Mouse (Mus musculus) heart, adult 2 months (tissue): ENCODE measurements around the gene Cdc20b. TPM values are rescaled to one million over a fixed set of nuclear protein-coding genes. Genes with fewer than 3 reads are reported as not detected.

Experiments used
- DNase-seq, 2 experiments: peaks; one replicate each; pipeline ENCODE4 v3.0.0; 2021
- H3K27ac ChIP-seq: fragments of 200-600 bp; 2 replicates; pipeline ENCODE4 v1.8.1; 2022
- H3K27me3 ChIP-seq: fragments of 200-500 bp; 2 replicates; pipeline ENCODE4 v1.6.1; 2012; ENCODE audit warnings: mild to moderate bottlenecking, low read length, inconsistent platforms, mixed read lengths; ENCODE audit not compliant: control insufficient read depth, insufficient read depth
- H3K36me3 ChIP-seq: fragments of 200-500 bp; 2 replicates; pipeline ENCODE4 v1.6.1; 2012; ENCODE audit warnings: low read length, inconsistent platforms; ENCODE audit not compliant: control insufficient read depth, insufficient read depth
- H3K4me1 ChIP-seq: fragments of 200-500 bp; 2 replicates; pipeline ENCODE4 v1.6.1; 2011; ENCODE audit warnings: low read length; ENCODE audit not compliant: control insufficient read depth, insufficient read depth
- H3K4me3 ChIP-seq: fragments of 200-600 bp; 2 replicates; pipeline ENCODE4 v1.8.1; 2022
- H3K79me2 ChIP-seq: fragments of 200-500 bp; replicated peaks from 2 replicates; pipeline ENCODE4 v1.6.1; 2012; ENCODE audit warnings: mild to moderate bottlenecking, inconsistent platforms, low read length, moderate library complexity, mixed read lengths; ENCODE audit not compliant: control insufficient read depth, insufficient read depth
- H3K9ac ChIP-seq: fragments of 200-500 bp; 2 replicates; pipeline ENCODE4 v1.6.1; 2012; ENCODE audit warnings: low read depth, mild to moderate bottlenecking, control low read depth, inconsistent platforms, low read length, mixed read lengths
- CTCF ChIP-seq: fragments of 200-600 bp; IDR thresholded peaks from 2 replicates; pipeline ENCODE4 v1.8.1; 2022; ENCODE audit warnings: antibody characterized with exemption, mild to moderate bottlenecking, moderate library complexity
- EP300 ChIP-seq: fragments of 200-500 bp; IDR thresholded peaks from 2 replicates; pipeline ENCODE4 v1.6.1; 2011; ENCODE audit warnings: low read depth, low read length, control low read depth; ENCODE audit not compliant: insufficient read depth
- POLR2A ChIP-seq: fragments of 200-500 bp; IDR thresholded peaks from 2 replicates; pipeline ENCODE4 v1.6.1; 2011; ENCODE audit warnings: mild to moderate bottlenecking, low read depth, low read length, control low read depth; ENCODE audit not compliant: insufficient read depth
- WGBS: fragments of 180-500 bp; shearing (Covaris S2); methylation state at CpG from one replicate; pipeline ENCODE4 v1.1.7; 2018; 5-methylcytosine and 5-hydroxymethylcytosine counted together
- intact Hi-C: fragments of 180-260 bp; cut with DNase I; formaldehyde crosslinking; loops from one replicate; pipeline ENCODE4 v1.15.1; 2025
- polyA plus RNA-seq: library from polyadenylated mRNA; depleted of rRNA; stranded (reverse); fragments of >200 nt; gene quantifications from 2 replicates; pipeline ENCODE4 v1.2.3, GENCODE M21; 2012
- total RNA-seq, 2 experiments: library from RNA; stranded (reverse); gene quantifications; 2 replicates each; pipeline ENCODE4 v1.2.3; 2021

Gene Cdc20b
- total and polyA plus RNA-seq, 3 experiments, result 0.14 TPM; not detected in 2

- Histone ChIP-seq H3K9ac (no peak overlapping the region; the same call in 1 of the 2 replicates), H3K4me3 (peak overlapping the region; percentile 53), H3K4me1 (no peaks in the 10 kb centered on the region), H3K79me2 (no peaks in the 10 kb centered on the region), H3K27ac (no peak overlapping the region), H3K27me3 (peaks cover 17% of the 10 kb centered on the region), H3K36me3 (no peaks in the 10 kb centered on the region)
- no peak for DNase-seq
- WGBS, result 9% methylated on average over 11 of the region's 11 CpGs
- intact Hi-C loops, result loop anchor here (2.0 kb wide), 1 partner anchor 48 kb away; the partner anchor contains the start of gene Ccno
- TF ChIP-seq POLR2A (no peak), EP300 (no peak), CTCF (no peak)
Measured at GRCm38 (mm10) chr13:113034271-113034886, 532 bp upstream of the Cdc20b start.

DNA sequence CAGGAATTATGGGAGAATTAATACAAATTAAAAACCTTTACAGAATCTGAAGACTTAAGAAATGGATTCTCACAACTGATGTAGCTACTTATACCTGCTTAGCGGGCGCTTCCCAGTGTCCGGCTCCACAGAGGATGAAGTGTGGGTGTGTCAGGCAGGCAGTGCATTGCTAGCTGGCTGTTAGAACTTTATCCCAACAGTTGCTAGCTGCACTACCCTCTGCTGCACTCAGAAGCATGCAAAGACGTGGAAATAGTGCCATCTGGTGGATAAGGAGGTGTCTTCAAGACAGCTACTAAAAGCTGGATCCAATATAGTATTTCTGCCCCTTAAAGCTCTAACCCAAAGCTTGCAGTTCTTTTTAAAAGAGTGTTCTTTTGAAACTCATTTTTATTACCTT lies 941 bp downstream of the Cdc20b start:
- Histone ChIP-seq H3K4me1 (no peaks in the 10 kb centered on the region), H3K27ac (no peak overlapping the region), H3K27me3 (peaks cover 17% of the 10 kb centered on the region), H3K36me3 (no peaks in the 10 kb centered on the region), H3K4me3 (peak overlapping the region; percentile 53; the same call in 1 of the 2 replicates), H3K9ac (no peak overlapping the region), H3K79me2 (no peaks in the 10 kb centered on the region)
- peak; percentile 49 to 66 for DNase-seq
- intact Hi-C loops, result loop anchor here (2.0 to 5.0 kb wide), 3 partner anchors 49 to 364 kb away; partner anchors contain the start of genes Ccno, Dhx29 and Mtrex
- WGBS, result 0% methylated on average over 4 of the region's 4 CpGs
- TF ChIP-seq CTCF, result peak; percentile 88
- no peak for TF ChIP-seq POLR2A
- no peak for TF ChIP-seq EP300

DNA sequence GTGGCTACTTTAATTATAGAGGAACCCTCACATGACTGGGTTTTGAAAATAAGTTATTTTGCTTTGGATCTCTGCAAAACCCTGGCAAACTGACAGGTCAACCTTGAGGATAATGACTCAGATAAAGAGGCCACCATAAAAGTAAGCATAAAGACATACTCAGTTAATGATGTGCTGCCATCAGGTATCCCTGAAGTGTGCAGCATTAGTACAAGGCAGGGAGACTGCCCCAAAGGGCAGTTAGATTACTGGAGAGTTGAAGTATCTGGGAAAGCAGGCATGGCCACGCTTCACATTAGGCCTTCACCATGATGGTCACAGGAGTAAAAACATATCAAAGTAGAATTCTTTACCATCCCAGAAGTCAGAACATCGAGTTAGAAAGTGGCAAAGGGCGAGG lies 10.0 kb downstream of the Cdc20b start:
- intact Hi-C loops, result loop anchor here (5.0 to 10.0 kb wide), 3 partner anchors 92 to 570 kb away; partner anchors contain the start of gene Snx18
- Histone ChIP-seq H3K4me1 (no peaks in the 10 kb centered on the region; the same call in none of the 2 replicates), H3K36me3 (no peaks in the 10 kb centered on the region; the same call in 1 of the 2 replicates), H3K4me3 (peak overlapping the region; percentile 43), H3K27me3 (no peaks in the 10 kb centered on the region), H3K27ac (no peak overlapping the region), H3K9ac (no peak overlapping the region), H3K79me2 (no peaks in the 10 kb centered on the region)
- no peak for DNase-seq
- TF ChIP-seq CTCF (no peak), EP300 (no peak), POLR2A (no peak)
- WGBS, result 50% methylated on average over 3 of the region's 3 CpGs

DNA sequence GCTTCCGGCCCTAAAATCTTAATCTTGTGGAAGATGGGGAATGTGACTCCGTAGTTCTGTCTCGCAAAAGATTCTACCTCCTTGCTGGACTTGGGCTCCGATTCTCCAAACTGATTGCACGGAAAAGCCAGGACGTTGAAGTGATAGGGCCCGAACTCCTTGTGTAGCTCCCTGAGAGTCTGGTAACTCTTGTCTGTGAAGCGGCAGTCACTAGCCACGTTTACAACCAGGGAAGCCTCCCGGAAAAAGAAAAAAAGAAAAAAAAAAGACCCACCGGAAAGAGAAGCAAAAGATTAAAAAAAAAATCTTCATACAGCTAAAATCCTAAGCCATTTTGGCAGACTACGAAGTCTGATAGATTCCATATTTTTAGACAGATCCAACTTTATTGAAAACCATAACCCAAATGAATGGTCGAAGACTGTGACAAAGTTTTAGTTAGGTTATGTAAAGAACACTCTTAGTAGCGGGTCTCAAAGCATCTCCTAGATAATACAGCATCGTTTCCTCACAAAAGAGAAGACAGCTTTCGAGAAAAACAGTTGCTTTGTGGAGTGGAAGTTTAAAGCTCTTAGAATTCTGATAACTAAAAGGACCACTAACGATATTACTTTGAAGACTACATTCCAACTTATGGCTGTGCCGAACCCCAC lies 10.7 kb downstream of the Cdc20b start:
- Histone ChIP-seq H3K4me3 (peak overlapping the region; percentile 43), H3K27me3 (no peaks in the 10 kb centered on the region), H3K4me1 (no peaks in the 10 kb centered on the region; the same call in none of the 2 replicates), H3K36me3 (no peaks in the 10 kb centered on the region; the same call in 1 of the 2 replicates), H3K79me2 (no peaks in the 10 kb centered on the region), H3K9ac (peak overlapping the region; percentile 67), H3K27ac (peak overlapping the region; percentile 49)
- no peak for DNase-seq
- no peak for TF ChIP-seq POLR2A
- no peak for TF ChIP-seq EP300
- TF ChIP-seq CTCF, result no peak
- 7% methylated on average over 18 of the region's 18 CpGs for WGBS
- intact Hi-C loops, result loop anchor here (5.0 to 10.0 kb wide), 3 partner anchors 92 to 569 kb away; partner anchors contain the start of gene Snx18

DNA sequence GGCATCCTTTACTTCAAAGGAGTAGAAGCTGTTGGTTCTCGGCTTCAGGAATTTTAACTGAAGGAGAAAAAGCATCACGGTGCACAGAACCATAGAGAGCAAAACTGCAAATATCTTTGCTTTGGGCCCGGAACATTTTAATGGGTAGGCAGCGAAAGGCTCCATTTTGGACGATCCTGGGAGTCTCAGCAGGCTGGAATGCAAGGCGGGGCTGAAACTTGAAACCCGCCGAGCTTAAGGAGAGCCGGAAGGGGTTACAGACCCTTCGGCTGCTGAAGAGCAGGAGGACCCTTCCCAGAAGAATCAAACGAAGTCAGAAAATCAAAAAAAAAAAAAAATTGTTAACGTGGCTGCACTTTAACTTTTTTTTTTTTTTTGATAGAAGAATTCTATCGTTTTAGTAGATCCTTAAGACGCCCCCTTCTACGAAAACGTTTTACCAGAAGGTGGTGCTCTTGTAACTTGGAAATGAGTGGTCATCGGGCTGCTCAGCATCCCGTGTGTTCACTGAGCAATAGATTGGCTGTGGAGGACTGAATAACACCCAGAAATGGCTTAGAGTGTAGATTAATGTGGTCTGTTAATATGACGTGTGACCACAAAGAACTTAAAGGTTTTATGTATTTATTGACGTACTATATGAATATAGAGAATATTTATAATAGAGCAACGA lies 11.4 kb downstream of the Cdc20b start, which contains the start of gene Gpx8:
Gene Gpx8, minus strand, starts transcription at position 200 of the 673 bp plus-strand sequence.
- intact Hi-C loops, result loop anchor here (5.0 to 10.0 kb wide), 3 partner anchors 91 to 568 kb away; partner anchors contain the start of gene Snx18
- TF ChIP-seq POLR2A (no peak), CTCF (peak; percentile 75)
- Histone ChIP-seq H3K9ac (peak within 1 kb of the TSS; percentile 67), H3K79me2 (no peaks in the 10 kb centered on the region), H3K4me1 (no peaks in the 10 kb centered on the region; the same call in none of the 2 replicates), H3K27ac (peak within 1 kb of the TSS; percentile 49), H3K27me3 (no peaks in the 10 kb centered on the region), H3K4me3 (peak within 1 kb of the TSS; percentile 43), H3K36me3 (no peaks in the 10 kb centered on the region; the same call in 1 of the 2 replicates)
- 6% methylated on average over 21 of the region's 21 CpGs for WGBS
- DNase-seq, result peak; percentile 65 to 68
